Mouse (Mus musculus) adrenal gland, postnatal 0 days (tissue): ENCODE results near the gene Ppp1r14a. TPM values are rescaled to one million over a fixed set of nuclear protein-coding genes. Genes with fewer than 3 reads are reported as not detected.

Source experiments
- polyA plus RNA-seq: library from polyadenylated mRNA; unstranded; fragments of >200 nt; fragmentation: Nextera tagmentation; extraction: Ambion mirVana; gene quantifications from 2 replicates; pipeline ENCODE4 v1.2.1, GENCODE M21; 2015

Ppp1r14a gene
- polyA plus RNA-seq: 22.7 and 34.9 TPM in 2 replicates

GRCm38 (mm10) chr7:29288942-29289638 is at the start of gene Ppp1r14a:
Ppp1r14a (plus strand) TSS chr7:29289308.

GRCm38 (mm10) chr7:29248261-29248841 is 40.8 kb upstream of the Ppp1r14a start, which contains the start of gene 2200002D01Rik:
2200002D01Rik (minus strand) TSS chr7:29248466.

GRCm38 (mm10) chr7:29281201-29282073 is 7.7 kb upstream of the Ppp1r14a start, which contains the start of gene Spint2:
Spint2 (minus strand) TSS chr7:29281912.

GRCm38 (mm10) chr7:29303738-29304462 is 14.8 kb downstream of the Ppp1r14a start, which contains the start of gene Dpf1:
Dpf1 (plus strand) TSS chr7:29303951.

Other genes with a start within 250 kb of the Ppp1r14a start
- 0.41 and 1.5 TPM in 2 replicates for gene Ryr1, start 164.1 kb upstream of the Ppp1r14a start, polyA plus RNA-seq
- 0.65 and 0.72 TPM in 2 replicates for gene Rasgrp4, start 154.5 kb upstream of the Ppp1r14a start, polyA plus RNA-seq
- 22.0 and 30.3 TPM in 2 replicates for gene Fam98c, start 133.1 kb upstream of the Ppp1r14a start, polyA plus RNA-seq
- gene Ggn, start 119.1 kb upstream of the Ppp1r14a start, polyA plus RNA-seq: 0.65 and 1.1 TPM in 2 replicates
- gene Spred3, start 118.9 kb upstream of the Ppp1r14a start, polyA plus RNA-seq: 2.3 and 3.7 TPM in 2 replicates
- 266 and 370 TPM in 2 replicates for gene Psmd8, start 108.6 kb upstream of the Ppp1r14a start, polyA plus RNA-seq
- 0.76 and 1.7 TPM in 2 replicates for gene Catsperg1, start 75.3 kb upstream of the Ppp1r14a start, polyA plus RNA-seq
- 0.69 and 1.3 TPM in 2 replicates for gene Kcnk6, start 56.8 kb upstream of the Ppp1r14a start, polyA plus RNA-seq
- gene Yif1b, start 51.0 kb upstream of the Ppp1r14a start, polyA plus RNA-seq: 75.2 and 79.0 TPM in 2 replicates
- 16.2 and 34.8 TPM in 2 replicates for gene 2200002D01Rik, start 40.8 kb upstream of the Ppp1r14a start, polyA plus RNA-seq
- gene Spint2, start 7.4 kb upstream of the Ppp1r14a start, polyA plus RNA-seq: 67.7 and 134 TPM in 2 replicates
- gene Dpf1, start 14.6 kb downstream of the Ppp1r14a start, polyA plus RNA-seq: 4.8 and 7.1 TPM in 2 replicates
- 3.5 and 8.8 TPM in 2 replicates for gene Sipa1l3, start 229.3 kb downstream of the Ppp1r14a start, polyA plus RNA-seq